Mouse (Mus musculus) ES-Bruce4 (cell line): ENCODE measurements around the gene Rbm45. TPM values are rescaled to one million over a fixed set of nuclear protein-coding genes. Genes with fewer than 3 reads are reported as not detected.

Experiments
- H3K27ac ChIP-seq: 2 replicates; pipeline ENCODE4 v1.5.1; 2012; ENCODE audit warnings: low read length, inconsistent platforms; ENCODE audit not compliant: insufficient read depth
- H3K27me3 ChIP-seq: 2 replicates; pipeline ENCODE4 v1.6.1; 2012; ENCODE audit warnings: mild to moderate bottlenecking, low read length, inconsistent platforms; ENCODE audit not compliant: control insufficient read depth, poor library complexity, insufficient read depth, severe bottlenecking
- H3K36me3 ChIP-seq: 2 replicates; pipeline ENCODE4 v1.6.1; 2012; ENCODE audit warnings: inconsistent platforms, mild to moderate bottlenecking, low read length, moderate library complexity; ENCODE audit not compliant: control insufficient read depth, poor library complexity, insufficient read depth, severe bottlenecking
- H3K4me1 ChIP-seq: one replicate; pipeline ENCODE4 v1.8.1; 2011; ENCODE audit warnings: low read length; ENCODE audit not compliant: control insufficient read depth, insufficient read depth
- H3K4me3 ChIP-seq: 2 replicates; pipeline ENCODE4 v1.5.1; 2011; ENCODE audit warnings: low read depth, mild to moderate bottlenecking, low read length
- H3K9ac ChIP-seq: 2 replicates; pipeline ENCODE4 v1.6.1; 2012; ENCODE audit warnings: low read depth, mild to moderate bottlenecking, inconsistent platforms; ENCODE audit not compliant: poor library complexity, severe bottlenecking
- H3K9me3 ChIP-seq: replicated peaks from 2 replicates; pipeline ENCODE4 v1.6.1; 2012; ENCODE audit warnings: mild to moderate bottlenecking, low read length, inconsistent platforms; ENCODE audit not compliant: control insufficient read depth, poor library complexity, insufficient read depth, severe bottlenecking
- CTCF ChIP-seq: IDR thresholded peaks from one replicate; pipeline ENCODE4 v1.8.1; 2011; ENCODE audit warnings: low read depth, low read length
- EP300 ChIP-seq: IDR thresholded peaks from 2 replicates; pipeline ENCODE4 v1.6.1; 2011; ENCODE audit warnings: low read depth, low read length; ENCODE audit not compliant: insufficient read depth
- POLR2A ChIP-seq: IDR thresholded peaks from one replicate; pipeline ENCODE4 v1.8.1; 2011; ENCODE audit warnings: low read length; ENCODE audit not compliant: insufficient read depth
- polyA plus RNA-seq: library from polyadenylated mRNA; stranded (reverse); fragments of >200 nt; gene quantifications from 2 replicates; pipeline ENCODE4 v1.2.4, GENCODE M21; 2011; ENCODE audit warnings: low read depth; ENCODE audit not compliant: missing spikeins, insufficient read depth, insufficient read length

Rbm45 gene
- 35.7 and 35.9 TPM in 2 replicates for polyA plus RNA-seq

GRCm38 (mm10) chr2:76369821-76370655 lies at the start of gene Rbm45:
TSS of gene Rbm45 (plus strand) at chr2:76369984.
- Histone ChIP-seq H3K27me3 (no peaks in the 10 kb centered on the region), H3K27ac (peak within 1 kb of the TSS; percentile 1; the same call in 1 of the 2 replicates), H3K36me3 (peaks cover 25% of the 10 kb centered on the region), H3K4me1 (no peaks in the 10 kb centered on the region), H3K4me3 (peak within 1 kb of the TSS; percentile 73), H3K9me3 (no peaks in the 10 kb centered on the region), H3K9ac (peak within 1 kb of the TSS; percentile 80)
- peak; percentile 48; the same call in 1 of the 2 replicates for TF ChIP-seq EP300
- TF ChIP-seq POLR2A: no peak
- peak; percentile 70 for TF ChIP-seq CTCF

GRCm38 (mm10) chr2:76320336-76320735 lies 49.4 kb upstream of the Rbm45 start:
- H3K27ac ChIP-seq: no peak overlapping the region
- H3K27me3 ChIP-seq: no peaks in the 10 kb centered on the region
- H3K4me3 ChIP-seq: no peak overlapping the region
- no peaks in the 10 kb centered on the region for H3K4me1 ChIP-seq
- H3K9ac ChIP-seq: no peak overlapping the region
- 0 out of 2 replicates have a peak, but pooled peaks cover 2% of the 10 kb centered on the region for H3K9me3 ChIP-seq
- H3K36me3 ChIP-seq: no peaks in the 10 kb centered on the region
- no peak for TF ChIP-seq CTCF
- TF ChIP-seq EP300: no peak
- no peak for TF ChIP-seq POLR2A

- Histone ChIP-seq H3K4me3 (no peak overlapping the region), H3K27ac (no peak overlapping the region), H3K36me3 (no peaks in the 10 kb centered on the region), H3K9me3 (0 out of 2 replicates have a peak, but pooled peaks cover 2% of the 10 kb centered on the region), H3K9ac (no peak overlapping the region), H3K27me3 (no peaks in the 10 kb centered on the region), H3K4me1 (no peaks in the 10 kb centered on the region)
- TF ChIP-seq EP300 (no peak), POLR2A (no peak)
Observed at GRCm38 (mm10) chr2:76323185-76323875, 46.5 kb upstream of the Rbm45 start.

GRCm38 (mm10) chr2:76324463-76324862 lies 45.3 kb upstream of the Rbm45 start:
- Histone ChIP-seq H3K27me3 (no peaks in the 10 kb centered on the region), H3K9me3 (0 out of 2 replicates have a peak, but pooled peaks cover 2% of the 10 kb centered on the region), H3K4me3 (no peak overlapping the region), H3K4me1 (no peaks in the 10 kb centered on the region), H3K9ac (no peak overlapping the region), H3K36me3 (no peaks in the 10 kb centered on the region), H3K27ac (no peak overlapping the region)
- TF ChIP-seq EP300 (no peak), POLR2A (no peak), CTCF (no peak)

- no peaks in the 10 kb centered on the region for H3K4me1 ChIP-seq
- no peak overlapping the region for H3K4me3 ChIP-seq
- no peaks in the 10 kb centered on the region for H3K27me3 ChIP-seq
- H3K9ac ChIP-seq: no peak overlapping the region
- H3K9me3 ChIP-seq: no peaks in the 10 kb centered on the region
- H3K27ac ChIP-seq: no peak overlapping the region
- TF ChIP-seq POLR2A: no peak
- TF ChIP-seq EP300: no peak
- no peak for TF ChIP-seq CTCF
- H3K36me3 ChIP-seq: no peaks in the 10 kb centered on the region
Observed at GRCm38 (mm10) chr2:76326161-76326560, 43.6 kb upstream of the Rbm45 start.

GRCm38 (mm10) chr2:76330081-76330480 lies 39.7 kb upstream of the Rbm45 start:
- no peaks in the 10 kb centered on the region for H3K4me1 ChIP-seq
- H3K9me3 ChIP-seq: no peaks in the 10 kb centered on the region
- H3K27ac ChIP-seq: no peak overlapping the region
- no peak for TF ChIP-seq CTCF
- no peak for TF ChIP-seq EP300
- TF ChIP-seq POLR2A: no peak
- no peak overlapping the region for H3K9ac ChIP-seq
- H3K27me3 ChIP-seq: no peaks in the 10 kb centered on the region
- no peaks in the 10 kb centered on the region for H3K36me3 ChIP-seq
- no peak overlapping the region for H3K4me3 ChIP-seq
